Mouse (Mus musculus) liver, embryonic 11.5 days (tissue): ENCODE data around the gene Ctrl. TPM values are rescaled to one million over a fixed set of nuclear protein-coding genes. Genes with fewer than 3 reads are reported as not detected.

Source experiments
- ATAC-seq: fragments of 200-750 bp; cut with Nextera tagmentation; replicated peaks from 2 replicates; pipeline ENCODE4 v1.8.0; 2017; ENCODE audit warnings: moderate number of reproducible peaks, mild to moderate bottlenecking, moderate TSS enrichment, moderate library complexity; ENCODE audit not compliant: low FRiP score
- DNase-seq: peaks from one replicate; pipeline ENCODE4 v3.0.0-alpha.2; 2017; ENCODE audit warnings: low spot score
- H3K27ac ChIP-seq: fragments of 300-500 bp; sonication (generic); 2 replicates; pipeline ENCODE4 v1.5.1; 2014; ENCODE audit warnings: mild to moderate bottlenecking, low read depth, low read length, control low read depth
- H3K27me3 ChIP-seq: fragments of 300-500 bp; sonication (generic); replicated peaks from 2 replicates; pipeline ENCODE4 v1.6.1; 2014; ENCODE audit warnings: low read length, mixed read lengths; ENCODE audit not compliant: control insufficient read depth, insufficient read depth
- H3K36me3 ChIP-seq: fragments of 300-500 bp; sonication (generic); 2 replicates; pipeline ENCODE4 v1.6.1; 2014; ENCODE audit warnings: mild to moderate bottlenecking, low read length, moderate library complexity, mixed read lengths; ENCODE audit not compliant: control insufficient read depth, insufficient read depth
- H3K4me1 ChIP-seq: fragments of 300-500 bp; sonication (generic); replicated peaks from 2 replicates; pipeline ENCODE4 v1.6.1; 2014; ENCODE audit warnings: low read length, mixed read lengths; ENCODE audit not compliant: control insufficient read depth, insufficient read depth
- H3K4me2 ChIP-seq: fragments of 300-500 bp; sonication (generic); 2 replicates; pipeline ENCODE4 v1.6.1; 2014; ENCODE audit warnings: mild to moderate bottlenecking, control low read depth, moderate library complexity
- H3K4me3 ChIP-seq: fragments of 300-500 bp; sonication (generic); 2 replicates; pipeline ENCODE4 v1.5.1; 2014; ENCODE audit warnings: low read depth, low read length, control low read depth
- H3K9ac ChIP-seq: fragments of 300-500 bp; sonication (generic); 2 replicates; pipeline ENCODE4 v1.6.1; 2014; ENCODE audit warnings: low read depth, low read length, control low read depth
- H3K9me3 ChIP-seq: fragments of 300-500 bp; sonication (generic); 2 replicates; pipeline ENCODE4 v1.6.1; 2016; ENCODE audit warnings: low read length, inconsistent platforms, mixed read lengths; ENCODE audit not compliant: control insufficient read depth
- WGBS: fragments of 180-500 bp; shearing (Covaris S2); extraction: QIAGEN DNeasy Blood & Tissue Kit; methylation state at CpG from one replicate; pipeline ENCODE4 v1.1.7; 2014; 5-methylcytosine and 5-hydroxymethylcytosine counted together
- polyA plus RNA-seq: library from polyadenylated mRNA; unstranded; fragments of >200 nt; fragmentation: Nextera tagmentation; extraction: Ambion mirVana; gene quantifications from 2 replicates; pipeline ENCODE4 v1.2.1, GENCODE M21; 2014

Gene Ctrl
- polyA plus RNA-seq, 1 experiment from 2014 or later, result 3.0 TPM

DNA sequence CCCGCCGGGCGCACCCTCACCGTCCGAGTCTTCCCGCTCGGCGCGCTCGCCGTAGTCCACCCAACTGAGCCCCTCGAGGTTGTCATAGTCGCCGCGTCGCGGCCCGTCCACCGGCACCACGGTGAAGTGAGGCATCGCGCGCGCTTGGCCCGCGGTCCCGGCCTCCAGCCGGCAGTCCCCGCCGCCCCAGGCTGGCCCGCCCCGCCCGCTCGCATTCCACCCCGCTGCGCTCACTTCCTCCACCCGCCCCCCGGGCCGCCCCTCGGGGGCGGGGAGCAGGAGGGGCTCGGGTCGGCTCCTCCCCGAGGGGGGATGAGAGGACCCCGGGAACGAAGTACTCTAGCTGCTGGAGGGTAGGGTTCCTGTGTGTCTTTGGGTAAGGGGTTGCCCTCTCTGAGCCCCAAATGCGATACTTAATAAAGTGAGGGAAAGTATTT is 32.3 kb upstream of the Ctrl start, which contains the start of gene Slc12a4:
TSS of gene Slc12a4 (minus strand) at position 193 of the 437 bp plus-strand sequence.
- H3K9me3 ChIP-seq, result no peaks in the 10 kb centered on the region
- ATAC-seq, result peak; percentile 82
- no peaks in the 10 kb centered on the region for H3K36me3 ChIP-seq
- H3K27ac ChIP-seq, result peak within 1 kb of the TSS; percentile 95
- DNase-seq, result peak; percentile 87
- peak within 1 kb of the TSS; percentile 90 for H3K9ac ChIP-seq
- H3K4me2 ChIP-seq, result peak within 1 kb of the TSS; percentile 93
- peak within 1 kb of the TSS; percentile 89 for H3K4me3 ChIP-seq
- H3K27me3 ChIP-seq, result no peaks in the 10 kb centered on the region
- WGBS, result under 1% methylated on average over 47 of the region's 47 CpGs
- peaks cover 35% of the 10 kb centered on the region for H3K4me1 ChIP-seq

- ATAC-seq (peak; percentile 61), DNase-seq (peak; percentile 66)
- Histone ChIP-seq H3K27me3 (no peaks in the 10 kb centered on the region), H3K27ac (peak overlapping the region; percentile 95), H3K4me1 (peaks cover 37% of the 10 kb centered on the region), H3K9me3 (no peaks in the 10 kb centered on the region), H3K4me2 (peak overlapping the region; percentile 93), H3K4me3 (peak overlapping the region; percentile 89), H3K36me3 (peaks cover 1% of the 10 kb centered on the region; the same call in 1 of the 2 replicates), H3K9ac (peak overlapping the region; percentile 90)
- under 1% methylated on average over 40 of the region's 40 CpGs for WGBS
These were observed 31.7 kb upstream of the Ctrl start for GRCm38 (mm10) chr8:105965266-105965904.

DNA sequence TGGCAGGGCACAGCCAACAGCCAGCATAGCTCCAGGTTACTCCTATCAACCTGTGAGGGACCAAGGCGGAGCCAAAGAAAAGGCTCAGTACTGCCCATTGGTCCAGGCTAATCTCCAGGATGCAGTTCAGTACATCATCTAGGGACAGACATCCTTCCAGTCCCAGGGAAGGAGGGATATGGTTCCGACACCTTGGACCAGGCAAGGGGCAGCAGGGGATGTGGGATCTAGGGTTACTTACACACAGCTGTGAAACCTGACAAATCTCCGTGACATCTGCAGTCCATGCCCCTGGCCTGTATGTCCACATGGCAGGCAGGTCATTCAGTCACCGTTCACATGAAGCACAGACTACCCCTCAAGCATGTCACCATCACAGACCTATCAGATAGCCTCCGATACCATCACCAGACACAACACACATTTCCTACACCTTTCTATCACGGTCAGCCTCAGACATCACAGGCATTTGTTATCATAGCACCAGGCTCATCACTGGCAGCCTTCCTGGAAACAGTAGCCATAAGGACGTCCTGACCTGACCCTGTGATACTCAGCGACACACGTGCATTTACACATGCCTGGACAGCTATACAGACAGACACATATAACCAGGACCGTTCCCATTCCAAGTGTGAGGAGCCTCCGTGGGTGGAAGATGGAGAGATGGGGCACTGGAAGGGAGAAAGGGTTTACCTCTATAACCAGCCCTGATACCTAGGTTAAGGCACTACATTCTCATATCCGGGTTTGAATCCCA is 31.0 kb upstream of the Ctrl start:
- Histone ChIP-seq H3K27ac (peak overlapping the region; percentile 95; the same call in 1 of the 2 replicates), H3K36me3 (peaks cover 5% of the 10 kb centered on the region; the same call in 1 of the 2 replicates), H3K9me3 (no peaks in the 10 kb centered on the region), H3K4me3 (peak overlapping the region; percentile 89), H3K9ac (peak overlapping the region; percentile 90), H3K4me1 (peaks cover 37% of the 10 kb centered on the region), H3K4me2 (peak overlapping the region; percentile 93), H3K27me3 (no peaks in the 10 kb centered on the region)
- DNase-seq (no peak), ATAC-seq (no peak)
- WGBS, result 60% methylated on average over 12 of the region's 12 CpGs

- no peak overlapping the region; the same call in 1 of the 2 replicates for H3K9ac ChIP-seq
- peaks cover 19% of the 10 kb centered on the region for H3K36me3 ChIP-seq
- H3K27me3 ChIP-seq, result no peaks in the 10 kb centered on the region
- peaks cover 30% of the 10 kb centered on the region for H3K4me1 ChIP-seq
- ATAC-seq (peak; percentile 33; the same call in 1 of the 2 replicates), DNase-seq (no peak)
- no peaks in the 10 kb centered on the region for H3K9me3 ChIP-seq
- H3K4me2 ChIP-seq, result peak overlapping the region; percentile 44
- H3K27ac ChIP-seq, result no peak overlapping the region
- 45% methylated on average over 10 of the region's 10 CpGs for WGBS
- no peak overlapping the region; the same call in 1 of the 2 replicates for H3K4me3 ChIP-seq
These were observed 27.9 kb upstream of the Ctrl start for GRCm38 (mm10) chr8:105961536-105961935.

DNA sequence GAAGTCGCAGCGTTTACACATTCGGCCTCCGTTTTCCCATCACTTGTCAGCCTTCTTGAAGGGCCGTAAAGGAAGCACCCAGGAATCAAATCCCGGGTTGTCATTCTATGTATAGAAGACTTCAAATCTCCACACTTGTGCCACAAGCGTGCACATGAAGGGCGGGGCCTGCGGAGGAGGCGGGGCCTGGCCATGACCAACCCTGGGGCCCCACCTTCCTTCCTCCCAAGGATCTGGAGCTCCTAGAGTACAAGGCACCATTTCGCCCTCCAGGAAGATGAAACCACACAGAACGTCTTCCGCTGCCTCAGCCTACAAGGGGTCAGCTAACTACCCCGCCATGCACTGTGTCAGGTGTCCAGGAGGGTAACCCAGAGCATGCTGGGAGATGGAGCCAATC is 27.4 kb upstream of the Ctrl start:
- no peaks in the 10 kb centered on the region for H3K27me3 ChIP-seq
- H3K4me2 ChIP-seq, result peak overlapping the region; percentile 44
- no peaks in the 10 kb centered on the region for H3K9me3 ChIP-seq
- H3K27ac ChIP-seq, result no peak overlapping the region
- 59% methylated on average over 14 of the region's 14 CpGs for WGBS
- peaks cover 30% of the 10 kb centered on the region for H3K4me1 ChIP-seq
- H3K4me3 ChIP-seq, result no peak overlapping the region; the same call in 1 of the 2 replicates
- DNase-seq, result no peak
- peaks cover 19% of the 10 kb centered on the region for H3K36me3 ChIP-seq
- no peak for ATAC-seq
- no peak overlapping the region for H3K9ac ChIP-seq

DNA sequence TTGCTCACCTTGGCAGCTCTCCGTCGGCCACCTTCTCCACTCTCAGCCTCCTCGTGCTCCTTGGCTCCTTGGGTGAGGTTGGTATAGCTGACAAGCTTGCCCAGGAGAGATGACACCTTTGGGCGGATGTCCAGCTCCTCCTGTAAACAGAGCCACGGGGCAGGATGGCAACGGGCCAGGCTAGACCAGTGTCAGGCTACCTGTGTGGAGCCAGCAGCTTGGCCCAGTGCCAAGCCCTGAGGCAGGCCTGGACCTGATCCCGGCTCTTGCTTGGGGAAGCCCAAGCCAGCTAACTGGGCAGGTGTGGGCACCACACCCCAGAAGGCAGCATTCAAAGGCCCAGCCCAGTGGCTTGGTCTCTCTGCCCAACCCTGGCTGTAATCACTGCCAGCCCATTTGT is 25.7 kb upstream of the Ctrl start:
- Histone ChIP-seq H3K27ac (no peak overlapping the region), H3K4me1 (peaks cover 22% of the 10 kb centered on the region), H3K4me3 (no peak overlapping the region), H3K27me3 (no peaks in the 10 kb centered on the region), H3K4me2 (no peak overlapping the region), H3K36me3 (peaks cover 19% of the 10 kb centered on the region), H3K9me3 (no peaks in the 10 kb centered on the region), H3K9ac (no peak overlapping the region; the same call in 1 of the 2 replicates)
- 91% methylated on average over 7 of the region's 7 CpGs for WGBS
- no peak for ATAC-seq
- no peak for DNase-seq

DNA sequence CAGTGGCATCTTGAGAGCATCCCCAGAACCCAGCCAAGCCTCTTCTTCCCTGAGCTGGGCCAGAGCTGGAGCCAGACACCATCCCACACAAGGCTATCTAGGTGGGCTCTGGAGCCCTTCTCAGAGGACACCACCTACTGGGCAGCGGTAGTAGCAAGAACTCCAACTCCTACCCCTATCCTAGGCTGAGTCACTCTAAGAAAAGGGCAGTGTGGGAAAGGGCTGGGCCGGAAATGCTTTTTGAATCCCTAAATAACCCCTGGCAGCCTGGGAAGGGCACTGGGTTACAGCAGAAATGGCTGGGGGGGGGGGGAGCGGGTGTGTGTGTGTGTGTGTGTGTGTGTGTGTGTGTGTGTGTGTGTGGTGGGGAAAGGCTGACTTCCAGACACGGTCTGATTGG is 24.2 kb upstream of the Ctrl start:
- H3K4me3 ChIP-seq, result no peak overlapping the region
- H3K9ac ChIP-seq, result no peak overlapping the region
- no peak overlapping the region for H3K27ac ChIP-seq
- H3K9me3 ChIP-seq, result no peaks in the 10 kb centered on the region
- peaks cover 26% of the 10 kb centered on the region for H3K36me3 ChIP-seq
- DNase-seq, result no peak
- H3K4me2 ChIP-seq, result no peak overlapping the region
- H3K4me1 ChIP-seq, result peaks cover 16% of the 10 kb centered on the region
- WGBS, result 52% methylated on average over 3 of the region's 4 CpGs
- no peaks in the 10 kb centered on the region for H3K27me3 ChIP-seq
- ATAC-seq, result no peak

GRCm38 (mm10) chr8:105956556-105956955 is 22.9 kb upstream of the Ctrl start:
- no peak overlapping the region for H3K27ac ChIP-seq
- no peak overlapping the region for H3K9ac ChIP-seq
- DNase-seq, result no peak
- H3K4me3 ChIP-seq, result no peak overlapping the region
- no peaks in the 10 kb centered on the region for H3K27me3 ChIP-seq
- H3K36me3 ChIP-seq, result peaks cover 26% of the 10 kb centered on the region
- no peak for ATAC-seq
- no peak overlapping the region for H3K4me2 ChIP-seq
- H3K4me1 ChIP-seq, result peaks cover 9% of the 10 kb centered on the region
- H3K9me3 ChIP-seq, result no peaks in the 10 kb centered on the region
- WGBS, result 91% methylated on average over 4 of the region's 4 CpGs
